Mouse (Mus musculus) lung, postnatal 25 days (tissue): ENCODE data around the gene Trim71.
A peak's percentile ranks its signal among the peaks of the same experiment; 100 is the strongest.
"Not testable (repeated sequence)": the region's sequence is repeated elsewhere in the genome, so short reads cannot be mapped to it uniquely, and the experiment has no call there.

ENCODE experiments used
- DNase-seq: peaks from one replicate; pipeline ENCODE4 v3.0.0; 2022; ENCODE audit warnings: low spot score

Trim71 gene

DNA sequence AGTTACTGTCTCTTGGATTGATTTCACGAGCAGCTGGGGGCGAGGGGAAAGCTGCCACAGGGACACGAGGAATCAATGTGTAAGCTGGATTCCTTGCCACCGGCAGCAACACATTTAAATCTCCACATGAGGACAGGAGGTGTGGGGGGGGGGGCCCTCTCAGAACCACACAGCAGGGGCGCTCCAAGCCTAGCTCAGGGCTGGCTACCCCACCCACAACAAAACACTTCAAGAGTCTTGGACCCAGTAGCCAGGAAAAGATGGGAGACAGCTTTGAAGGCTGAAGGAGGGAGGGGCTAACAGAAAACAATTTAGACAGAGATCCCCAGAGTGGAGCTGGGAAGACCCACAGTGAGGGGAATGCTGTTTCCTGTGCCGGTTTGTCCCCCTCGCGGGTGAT lies 38.3 kb downstream of the Trim71 start:
- no peak for DNase-seq

- no peak for DNase-seq
These were observed 39.0 kb downstream of the Trim71 start for GRCm38 (mm10) chr9:114525073-114525633.

- DNase-seq, result no peak
These were observed 41.7 kb downstream of the Trim71 start for GRCm38 (mm10) chr9:114522501-114522900.

- DNase-seq, result no peak
These were observed 42.1 kb downstream of the Trim71 start for GRCm38 (mm10) chr9:114522041-114522440.

GRCm38 (mm10) chr9:114520529-114520928 lies 43.6 kb downstream of the Trim71 start:
- not testable (repeated sequence) for DNase-seq

DNA sequence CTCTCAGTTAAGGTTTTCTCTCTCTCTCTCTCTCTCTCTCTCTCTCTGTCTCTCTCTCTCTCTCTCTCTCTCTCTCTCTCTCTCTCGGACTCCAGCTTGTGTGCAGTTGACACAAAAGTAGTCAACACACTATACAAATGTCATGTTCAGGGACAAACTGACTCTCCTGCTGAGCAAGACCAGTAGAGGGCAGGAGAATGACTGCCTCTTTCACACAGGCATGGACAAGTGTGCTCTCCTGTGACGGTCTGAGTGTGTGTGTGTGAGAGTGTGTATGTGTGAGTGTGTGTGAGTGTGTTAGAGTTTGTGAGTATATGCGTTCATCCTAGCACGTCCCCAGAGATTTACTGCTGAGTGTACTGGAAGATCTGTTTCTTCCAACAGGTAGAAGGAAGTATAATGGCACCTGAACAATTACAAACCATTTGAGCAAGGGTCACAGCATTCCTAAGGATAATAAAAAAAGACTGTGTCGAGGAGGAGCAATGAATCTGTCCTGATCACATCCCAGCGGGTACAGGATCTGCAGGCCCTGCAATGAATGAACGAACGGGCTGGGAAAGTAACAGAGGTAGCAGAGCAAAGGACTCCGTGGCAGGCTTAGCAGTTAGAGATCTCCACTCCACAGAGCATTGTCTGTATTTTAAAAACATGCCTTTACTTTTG lies 45.2 kb downstream of the Trim71 start:
- no peak for DNase-seq

GRCm38 (mm10) chr9:114517924-114518497 lies 46.2 kb downstream of the Trim71 start:
- no peak for DNase-seq

GRCm38 (mm10) chr9:114515364-114515763 lies 48.8 kb downstream of the Trim71 start, which contains the start of gene C130032M10Rik:
Gene C130032M10Rik (plus strand): TSS chr9:114515697.
- DNase-seq, result no peak

- no peak for DNase-seq
These were observed 51.3 kb downstream of the Trim71 start for GRCm38 (mm10) chr9:114512831-114513230.

DNA sequence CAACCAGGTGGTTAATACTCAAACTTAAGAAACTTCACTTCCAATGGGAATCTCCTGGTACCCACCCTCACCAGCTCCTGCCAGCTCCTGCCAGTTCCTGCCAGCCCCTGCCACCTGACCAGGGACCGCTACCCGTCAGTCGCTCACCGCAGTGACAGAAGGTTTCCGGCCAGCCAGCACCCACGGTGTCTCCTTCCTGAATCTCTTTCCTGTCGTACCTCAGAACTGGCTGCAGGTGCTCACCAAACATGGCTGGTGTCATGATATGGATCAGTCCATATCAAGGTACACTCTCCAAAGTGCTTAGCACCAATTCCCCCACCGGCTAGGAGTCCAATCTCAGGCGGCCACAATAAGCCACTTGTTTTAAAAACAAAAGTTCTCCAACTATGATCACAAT lies 54.4 kb downstream of the Trim71 start:
- no peak for DNase-seq

- no peak for DNase-seq
These were observed 56.7 kb downstream of the Trim71 start for GRCm38 (mm10) chr9:114507421-114507820.

GRCm38 (mm10) chr9:114506564-114506963 lies 57.6 kb downstream of the Trim71 start:
- no peak for DNase-seq

GRCm38 (mm10) chr9:114504816-114505215 lies 59.4 kb downstream of the Trim71 start, which contains the start of gene Ccr4:
Gene Ccr4 (minus strand): TSS chr9:114504916.
- DNase-seq, result no peak

DNA sequence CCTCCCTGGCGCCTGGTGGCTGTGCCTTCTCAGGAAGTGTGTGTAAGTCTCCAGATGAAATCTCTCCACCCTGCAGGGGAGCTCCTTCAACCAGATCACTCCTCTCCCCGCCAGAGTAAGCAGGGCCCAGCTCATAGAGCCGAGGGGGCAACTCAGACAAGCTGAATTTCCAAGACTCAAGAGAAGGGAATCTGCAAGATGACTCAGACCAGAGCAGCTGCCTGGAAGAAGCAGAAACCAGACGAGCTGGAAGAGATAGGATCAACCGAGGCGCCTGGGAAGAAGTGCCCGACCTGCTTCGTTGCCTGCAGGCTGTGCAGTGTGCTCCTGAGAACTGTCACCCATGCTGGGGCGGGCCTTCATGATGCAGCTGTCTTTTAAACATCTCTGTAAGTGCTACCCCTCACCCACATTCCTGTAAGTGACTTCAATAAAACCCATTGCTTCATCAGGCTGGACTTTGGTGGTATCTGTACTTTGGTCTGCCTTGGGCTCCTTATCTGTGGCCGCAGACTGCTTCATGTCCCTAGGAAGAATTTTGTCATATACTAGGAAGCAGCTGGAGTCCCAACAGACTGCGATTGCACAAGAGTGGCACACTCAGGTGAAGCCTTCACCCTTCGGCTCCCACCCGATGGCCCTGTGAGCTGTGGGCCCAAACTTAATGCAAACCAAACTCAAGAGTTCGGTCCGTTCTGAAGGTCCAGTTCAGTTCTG lies 61.3 kb downstream of the Trim71 start:
- DNase-seq, result no peak

GRCm38 (mm10) chr9:114501913-114502312 lies 62.3 kb downstream of the Trim71 start:
- no peak for DNase-seq

DNA sequence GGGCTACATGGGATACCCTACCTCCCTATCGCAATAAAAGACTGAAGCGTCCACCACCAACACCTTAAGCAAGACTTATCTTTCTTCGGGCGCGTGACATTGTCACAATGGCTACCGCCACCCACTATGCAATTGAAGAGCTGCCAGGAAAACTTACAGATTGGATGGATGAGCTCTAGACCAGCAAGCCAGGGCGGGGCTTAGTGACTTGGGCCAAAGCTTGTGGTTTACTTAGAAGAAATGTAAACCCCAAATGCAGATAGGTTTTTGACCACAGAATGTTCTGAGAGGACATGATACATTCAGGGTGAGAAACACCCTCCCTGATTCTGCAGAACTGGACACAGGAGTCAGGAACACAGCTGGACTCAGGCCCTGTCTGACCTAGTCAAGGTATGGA lies 63.1 kb downstream of the Trim71 start:
- no peak for DNase-seq

- peak; percentile 64 for DNase-seq
These were observed 64.2 kb downstream of the Trim71 start for GRCm38 (mm10) chr9:114499783-114500515.

DNA sequence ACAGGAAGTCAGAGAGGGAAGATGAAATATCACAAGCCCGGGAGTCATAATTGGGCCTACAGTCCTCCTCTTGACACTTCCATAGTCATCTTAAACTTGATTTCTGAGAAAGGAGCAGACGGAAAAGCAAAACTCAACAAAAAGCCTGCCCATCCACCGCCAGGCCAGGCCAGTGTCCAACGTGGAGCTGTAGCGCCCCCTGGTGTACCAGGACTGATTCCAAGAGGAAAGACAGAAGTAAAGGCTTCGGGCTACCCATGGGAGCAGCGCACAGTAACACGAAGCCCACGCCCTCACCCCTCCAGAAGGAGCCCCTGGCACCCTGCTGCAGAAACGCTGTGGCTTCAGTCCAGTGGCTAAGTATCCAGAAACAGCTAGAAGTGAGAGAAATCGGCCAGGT lies 66.0 kb downstream of the Trim71 start:
- DNase-seq, result peak; percentile 73

DNA sequence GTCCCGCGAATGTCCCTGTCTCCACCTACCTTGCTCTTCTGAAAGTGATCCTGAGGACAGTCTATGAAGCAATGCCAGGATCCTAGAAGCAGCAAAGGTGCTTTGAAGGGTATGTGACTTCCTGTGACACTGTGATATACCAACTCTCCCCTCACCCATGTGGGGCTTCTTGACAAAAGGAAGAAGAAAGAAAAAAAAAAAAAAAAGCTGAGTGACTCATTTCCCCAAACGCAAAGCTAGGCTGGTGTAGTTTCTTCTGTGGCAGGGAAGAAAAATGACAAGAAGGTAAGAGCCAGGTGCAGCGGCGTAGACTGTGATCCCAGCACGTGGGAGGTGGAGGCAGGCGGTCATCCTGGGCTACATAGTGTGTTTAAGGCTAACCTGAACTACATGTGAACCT lies 67.7 kb downstream of the Trim71 start:
- DNase-seq, result no peak

- no peak for DNase-seq
These were observed 76.5 kb downstream of the Trim71 start for GRCm38 (mm10) chr9:114487481-114488258.

DNA sequence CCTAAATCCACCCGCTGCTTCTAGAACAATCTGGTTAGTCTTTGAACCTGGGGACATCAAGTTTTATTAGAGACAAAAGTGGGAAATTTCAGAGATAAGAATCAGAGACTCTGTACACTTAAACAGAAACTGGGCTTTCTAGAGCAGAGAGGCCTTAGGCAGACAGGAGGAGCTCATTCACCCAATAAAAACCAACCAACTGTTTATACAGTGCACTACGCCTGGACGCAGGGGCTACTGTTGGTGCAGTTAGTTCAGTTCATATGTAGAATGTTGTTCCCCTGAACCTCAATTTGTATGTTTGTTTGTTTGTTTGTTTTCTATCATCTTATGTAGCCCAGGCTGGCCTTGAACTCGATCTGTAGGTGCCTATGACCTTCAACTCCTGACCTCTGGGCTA lies 77.4 kb downstream of the Trim71 start:
- DNase-seq, result no peak
